8 mouse cellular contexts compared by ENCODE assay signal in genomic region chr2:35729077-35730065, GRCm38 (mm10).
DNase-seq lines count a peak whose midpoint lies in the region; ATAC-seq and TF ChIP-seq lines count a peak whose summit lies in the region.

No protein-coding gene starts in this region.

- 35% methylated on average over 16 of the region's 16 CpGs for WGBS in lung, adult 2 months
- WGBS in neural tube, embryonic 14.5 days = 47% methylated on average over 16 of the region's 16 CpGs

- in situ Hi-C loops in ES-E14 (cut with MboI; ENCODE audit: low sequenced_read_pairs in 2 of 2, unreplicated experiment in 2 of 2) = no loop called here

- no peak overlapping the region for H3K27ac ChIP-seq in ES-E14 (ENCODE audit: insufficient read depth, low read depth, low read length, poor library complexity, severe bottlenecking)
- H3K27ac ChIP-seq in neural tube, embryonic 14.5 days (ENCODE audit: low read depth, low read length) = peak overlapping the region; percentile 34; the same call in 1 of the 2 replicates

- H3K9me3 ChIP-seq in ES-E14 (ENCODE audit: control insufficient read depth, insufficient read depth, low read depth, low read length) = no peaks in the 10 kb centered on the region
- no peaks in the 10 kb centered on the region for H3K9me3 ChIP-seq in neural tube, embryonic 14.5 days (ENCODE audit: control insufficient read depth, low read length)

- ATAC-seq in neural tube, embryonic 14.5 days (ENCODE audit: low read depth) = no peak; the same call in 1 of the 2 replicates

- peaks cover 0 to 9% of the 10 kb centered on the region in 2 experiments; a peak in 2 of 4 replicates for H3K4me1 ChIP-seq in ES-E14 (ENCODE audit: control insufficient read depth in 2 of 2, insufficient read depth in 2 of 2, low read length in 2 of 2, poor library complexity in 1 of 2)
- H3K4me1 ChIP-seq in lung, adult 2 months (ENCODE audit: control insufficient read depth, insufficient read depth, low read length) = peaks cover 14% of the 10 kb centered on the region
- peaks cover 11% of the 10 kb centered on the region; the same call in 1 of the 2 replicates for H3K4me1 ChIP-seq in neural tube, embryonic 14.5 days (ENCODE audit: control insufficient read depth, insufficient read depth, low read length)

- TF ChIP-seq CTCF in lung, adult 2 months (IDR thresholded peaks at IDR 0.05; ENCODE audit: insufficient read depth, low read length) = peak; percentile 48

- H3K4me3 ChIP-seq in ES-E14 (ENCODE audit: insufficient read depth in 1 of 2, low read depth in 1 of 2, low read length in 2 of 2, poor library complexity in 1 of 2, severe bottlenecking in 1 of 2) = no peak overlapping the region
- no peak overlapping the region for H3K4me3 ChIP-seq in lung, adult 2 months (replicated peaks; ENCODE audit: extremely low read depth, low read depth, low read length)
- H3K4me3 ChIP-seq in neural tube, embryonic 14.5 days (ENCODE audit: low read depth, low read length) = no peak overlapping the region

- no peaks in the 10 kb centered on the region for H3K27me3 ChIP-seq in neural tube, embryonic 14.5 days (ENCODE audit: control insufficient read depth, insufficient read depth, low read length)

- peaks cover 31% of the 10 kb centered on the region for H3K36me3 ChIP-seq in ES-E14 (ENCODE audit: control insufficient read depth, insufficient read depth, low read length, poor library complexity, severe bottlenecking)
- H3K36me3 ChIP-seq in neural tube, embryonic 14.5 days (ENCODE audit: control insufficient read depth, insufficient read depth, low read length) = peaks cover 18% of the 10 kb centered on the region

- peak overlapping the region; percentile 17; the same call in 1 of the 2 replicates for H3K9ac ChIP-seq in ES-E14 (ENCODE audit: insufficient read depth, low read depth, low read length, poor library complexity, severe bottlenecking)
- 0 out of 2 replicates have a peak overlapping the region, but pooled peaks have one; percentile 11 for H3K9ac ChIP-seq in neural tube, embryonic 14.5 days (replicated peaks; ENCODE audit: low read depth, low read length)

- H3K4me2 ChIP-seq in neural tube, embryonic 14.5 days (ENCODE audit: low read depth, low read length) = no peak overlapping the region

- TF ChIP-seq POLR2A in lung, adult 2 months (IDR thresholded peaks at IDR 0.05; ENCODE audit: borderline replicate concordance, extremely low read depth, low read depth, low read length) = no peak

- no peak for DNase-seq in ES-E14 (ENCODE audit: low read depth, low spot score)
- peak; percentile 88 for DNase-seq in embryo, embryonic 10 days (ENCODE audit: low spot score)
- peak; percentile 77 for DNase-seq in heart, adult 8-10 months (ENCODE audit: low spot score)
- peak; percentile 66 for DNase-seq in kidney, adult 18-20 months
- peak; percentile 70 for DNase-seq in lung, adult 2 months
- DNase-seq in layer of hippocampus, adult 9-10 months (ENCODE audit: low spot score) = no peak
- DNase-seq in cerebellum, postnatal 14 days = no peak

TF ChIP-seq in ES-E14, 5 proteins besides CTCF, POLR2A, EP300 and RAD21:
- TF ChIP-seq ZNF384 (IDR thresholded peaks at IDR 0.05; ENCODE audit: low read depth, low read length) (no peak), CHD2 (IDR thresholded peaks at IDR 0.05; ENCODE audit: low read depth, low read length) (no peak), HCFC1 (IDR thresholded peaks at IDR 0.05; ENCODE audit: borderline replicate concordance, insufficient read depth, low read length) (no peak), ZC3H11A (IDR thresholded peaks at IDR 0.05; ENCODE audit: borderline replicate concordance, low read depth, low read length) (no peak), MAFK (IDR thresholded peaks at IDR 0.05; ENCODE audit: insufficient read depth, low read depth, low read length) (no peak)
TF ChIP-seq in ES-E14: peak in this region for 0.

Comparison
In these comparisons a context has a peak if more than half of its experiments do, and no peak if none do; other contexts are left out.
1. DNase-seq: peak in embryo, embryonic 10 days (single experiment), heart, adult 8-10 months (single experiment), kidney, adult 18-20 months (single experiment) and lung, adult 2 months (single experiment); none in ES-E14 (single experiment), layer of hippocampus, adult 9-10 months (single experiment) and cerebellum, postnatal 14 days (0 of 2).